Mouse (Mus musculus): ENCODE results near the gene Zfp30. TPM values are rescaled to one million over a fixed set of nuclear protein-coding genes. Genes with fewer than 3 reads are reported as not detected.

Zfp30 gene
- polyA plus RNA-seq, 1 experiment from 2014 or later = 0.99 TPM

GRCm38 (mm10) chr7:29842105-29842504 is 58.3 kb downstream of the Zfp30 start:
- Histone ChIP-seq H3K4me3 (ENCODE audit: low read depth, low read length) (no peak overlapping the region), H3K9ac (replicated peaks) (no peak overlapping the region), H3K9me3 (ENCODE audit: low read length) (no peaks in the 10 kb centered on the region), H3K4me1 (ENCODE audit: insufficient read depth) (no peaks in the 10 kb centered on the region), H3K27me3 (ENCODE audit: insufficient read depth, low read length) (no peaks in the 10 kb centered on the region), H3K27ac (ENCODE audit: low read depth) (no peak overlapping the region), H3K36me3 (replicated peaks; ENCODE audit: insufficient read depth, low read length) (no peaks in the 10 kb centered on the region), H3K4me2 (ENCODE audit: low read depth, low read length) (no peak overlapping the region)
- TF ChIP-seq CTCF (IDR thresholded peaks at IDR 0.05; ENCODE audit: low read depth) = no peak
- TF ChIP-seq EP300 (IDR thresholded peaks at IDR 0.05; ENCODE audit: low read depth) = no peak
- DNase-seq = no peak
- no peak for ATAC-seq
- WGBS (ENCODE audit: insufficient replicate concordance) = 79% methylated on average over 1 of the region's 1 CpGs

MicroRNAs within 50 kb of the gene (microRNA counts, 519-probe panel; counts per million panel counts)
- microRNA mmu-miR-1964 = not detected

Small RNA genes lying within 50 kb of the gene (microRNA-seq; reads per million reads assigned to microRNA genes)
- 6.1 reads per million, percentile 11 among the genes with 10 or more reads in this experiment for gene Mir1964

Other genes starting within 250 kb of the Zfp30 start
- gene Catsperg2, start 57.0 kb upstream of the Zfp30 start, polyA plus RNA-seq (2015; fragmentation: Nextera tagmentation; extraction: Ambion mirVana) = not detected in 2 replicates
- gene Zfp84, start 15.4 kb upstream of the Zfp30 start, polyA plus RNA-seq (2015; fragmentation: Nextera tagmentation; extraction: Ambion mirVana) = 2.5 and 3.3 TPM in 2 replicates
- 2.2 and 2.5 TPM in 2 replicates for gene Zfp790, start 32.1 kb downstream of the Zfp30 start, polyA plus RNA-seq (2015; fragmentation: Nextera tagmentation; extraction: Ambion mirVana)
- 0.39 and 0.42 TPM in 2 replicates for gene Zfp940, start 69.7 kb downstream of the Zfp30 start, polyA plus RNA-seq (2015; fragmentation: Nextera tagmentation; extraction: Ambion mirVana)
- gene Zfp420, start 76.0 kb downstream of the Zfp30 start, polyA plus RNA-seq (2015; fragmentation: Nextera tagmentation; extraction: Ambion mirVana) = 0.59 and 0.87 TPM in 2 replicates
- 1.5 TPM in 2 replicates for gene Zfp27, start 122.6 kb downstream of the Zfp30 start, polyA plus RNA-seq (2015; fragmentation: Nextera tagmentation; extraction: Ambion mirVana)
- 0.59 and 0.60 TPM in 2 replicates for gene Zfp383, start 124.2 kb downstream of the Zfp30 start, polyA plus RNA-seq (2015; fragmentation: Nextera tagmentation; extraction: Ambion mirVana)
- 1.1 and 1.8 TPM in 2 replicates for gene Zfp74, start 170.1 kb downstream of the Zfp30 start, polyA plus RNA-seq (2015; fragmentation: Nextera tagmentation; extraction: Ambion mirVana)
- gene Zfp568, start 200.0 kb downstream of the Zfp30 start, polyA plus RNA-seq (2015; fragmentation: Nextera tagmentation; extraction: Ambion mirVana) = 5.5 and 6.4 TPM in 2 replicates